Mouse (Mus musculus) hindbrain, embryonic 12.5 days (tissue): Measurements from ENCODE around the gene Myo1g. TPM values are rescaled to one million over a fixed set of nuclear protein-coding genes. Genes with fewer than 3 reads are reported as not detected.

Experiments
- ATAC-seq: fragments of 200-750 bp; cut with Nextera tagmentation; 2 replicates; pipeline ENCODE4 v1.8.0; 2017; ENCODE audit warnings: moderate TSS enrichment; ENCODE audit not compliant: low FRiP score
- H3K27ac ChIP-seq: fragments of 300-500 bp; sonication (generic); 2 replicates; pipeline ENCODE4 v1.5.1; 2016; ENCODE audit warnings: mild to moderate bottlenecking
- H3K27me3 ChIP-seq: fragments of 300-500 bp; sonication (generic); 2 replicates; pipeline ENCODE4 v1.6.1; 2016; ENCODE audit warnings: mild to moderate bottlenecking
- H3K36me3 ChIP-seq: fragments of 300-500 bp; sonication (generic); 2 replicates; pipeline ENCODE4 v1.6.1; 2016; ENCODE audit warnings: mild to moderate bottlenecking
- H3K4me1 ChIP-seq: fragments of 300-500 bp; sonication (generic); 2 replicates; pipeline ENCODE4 v1.6.1; 2016
- H3K4me2 ChIP-seq: fragments of 300-500 bp; sonication (generic); replicated peaks from 2 replicates; pipeline ENCODE4 v1.6.1; 2016; ENCODE audit warnings: mild to moderate bottlenecking
- H3K4me3 ChIP-seq: fragments of 300-500 bp; sonication (generic); 2 replicates; pipeline ENCODE4 v1.5.1; 2016; ENCODE audit warnings: mild to moderate bottlenecking
- H3K9ac ChIP-seq: fragments of 300-500 bp; sonication (generic); 2 replicates; pipeline ENCODE4 v1.6.1; 2016; ENCODE audit warnings: mild to moderate bottlenecking, moderate library complexity
- H3K9me3 ChIP-seq: fragments of 300-500 bp; sonication (generic); replicated peaks from 2 replicates; pipeline ENCODE4 v1.6.1; 2016; ENCODE audit warnings: mild to moderate bottlenecking
- WGBS: fragments of 180-500 bp; shearing (Covaris S2); methylation state at CpG from one replicate; pipeline ENCODE4 v1.1.7; 2016; 5-methylcytosine and 5-hydroxymethylcytosine counted together
- polyA plus RNA-seq: library from polyadenylated mRNA; unstranded; fragments of >200 nt; fragmentation: Nextera tagmentation; extraction: Ambion mirVana; gene quantifications from 2 replicates; pipeline ENCODE4 v1.2.1, GENCODE M21; 2016

The Myo1g gene
- polyA plus RNA-seq, 1 experiment from 2014 or later, result 0.50 TPM

DNA sequence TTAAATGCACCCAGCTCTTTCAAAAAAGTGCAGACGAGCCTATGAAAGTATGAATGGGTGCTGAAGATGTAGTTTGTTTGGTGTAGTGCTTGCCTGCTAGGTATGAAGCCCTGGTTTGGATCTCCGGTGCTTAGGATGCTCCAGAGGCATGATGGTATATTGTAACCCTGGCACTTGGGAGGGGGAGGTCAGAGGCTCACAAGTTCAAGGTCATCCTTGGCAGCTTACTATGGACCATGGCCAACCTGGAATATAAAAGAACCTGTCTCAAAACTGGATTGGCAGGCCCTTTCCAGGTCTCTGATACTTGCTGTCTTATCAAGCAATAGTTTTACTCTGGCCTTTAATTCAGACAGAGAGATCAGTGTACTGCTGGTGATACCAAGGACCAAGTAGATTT lies 29.0 kb upstream of the Myo1g start:
- no peak for ATAC-seq
- 94% methylated on average over 2 of the region's 2 CpGs for WGBS
- no peak overlapping the region for H3K4me2 ChIP-seq
- no peak overlapping the region for H3K27ac ChIP-seq
- H3K4me3 ChIP-seq, result no peak overlapping the region
- H3K9me3 ChIP-seq, result no peaks in the 10 kb centered on the region
- peaks cover 13% of the 10 kb centered on the region for H3K36me3 ChIP-seq
- H3K9ac ChIP-seq, result no peak overlapping the region
- H3K4me1 ChIP-seq, result peaks cover 12% of the 10 kb centered on the region
- no peaks in the 10 kb centered on the region for H3K27me3 ChIP-seq

- no peak for ATAC-seq
- peaks cover 7% of the 10 kb centered on the region for H3K36me3 ChIP-seq
- H3K27ac ChIP-seq, result peak overlapping the region; percentile 95
Measured at GRCm38 (mm10) chr11:6547696-6548325, 27.0 kb upstream of the Myo1g start.

DNA sequence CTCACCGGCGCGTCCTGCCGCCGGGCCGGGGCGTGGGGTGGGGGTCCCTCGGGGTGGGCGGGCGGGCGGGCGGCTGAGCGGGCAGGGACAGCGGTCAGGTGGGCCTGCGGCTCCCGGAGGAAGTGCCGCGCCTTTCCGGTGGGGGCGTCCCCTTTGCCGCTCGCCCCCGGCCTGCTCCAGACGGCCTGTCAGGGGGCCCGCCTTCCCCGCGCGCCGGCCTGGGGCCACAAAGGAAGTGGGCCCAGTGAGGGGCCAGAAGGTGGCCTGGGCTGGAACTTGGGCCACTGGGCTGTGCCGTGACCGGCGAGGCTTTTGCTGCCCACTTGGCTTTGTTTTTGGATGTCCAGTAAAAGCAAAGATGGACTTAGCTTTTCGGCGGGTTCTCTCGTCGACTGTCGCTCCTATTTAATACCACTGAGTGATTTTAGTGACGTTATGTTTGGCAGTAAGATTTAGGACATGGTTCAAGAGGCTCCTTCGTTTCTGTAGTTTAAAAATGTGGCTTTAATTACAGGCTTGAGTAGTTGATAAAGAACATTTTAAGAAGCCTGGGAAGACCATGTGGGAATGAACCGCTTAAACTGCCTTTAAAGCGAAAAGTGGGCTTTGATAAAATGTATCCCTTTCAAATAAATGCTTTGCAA lies 26.4 kb upstream of the Myo1g start:
- WGBS, result under 1% methylated on average over 40 of the region's 41 CpGs

More at GRCm38 (mm10) chr11:6547696-6548325, 27.0 kb upstream of the Myo1g start:
- Histone ChIP-seq H3K4me3 (peak overlapping the region; percentile 95), H3K9me3 (no peaks in the 10 kb centered on the region), H3K9ac (peak overlapping the region; percentile 97), H3K27me3 (no peaks in the 10 kb centered on the region), H3K4me2 (peak overlapping the region; percentile 69), H3K4me1 (peaks cover 12% of the 10 kb centered on the region)
- WGBS, result 42% methylated on average over 6 of the region's 6 CpGs

DNA sequence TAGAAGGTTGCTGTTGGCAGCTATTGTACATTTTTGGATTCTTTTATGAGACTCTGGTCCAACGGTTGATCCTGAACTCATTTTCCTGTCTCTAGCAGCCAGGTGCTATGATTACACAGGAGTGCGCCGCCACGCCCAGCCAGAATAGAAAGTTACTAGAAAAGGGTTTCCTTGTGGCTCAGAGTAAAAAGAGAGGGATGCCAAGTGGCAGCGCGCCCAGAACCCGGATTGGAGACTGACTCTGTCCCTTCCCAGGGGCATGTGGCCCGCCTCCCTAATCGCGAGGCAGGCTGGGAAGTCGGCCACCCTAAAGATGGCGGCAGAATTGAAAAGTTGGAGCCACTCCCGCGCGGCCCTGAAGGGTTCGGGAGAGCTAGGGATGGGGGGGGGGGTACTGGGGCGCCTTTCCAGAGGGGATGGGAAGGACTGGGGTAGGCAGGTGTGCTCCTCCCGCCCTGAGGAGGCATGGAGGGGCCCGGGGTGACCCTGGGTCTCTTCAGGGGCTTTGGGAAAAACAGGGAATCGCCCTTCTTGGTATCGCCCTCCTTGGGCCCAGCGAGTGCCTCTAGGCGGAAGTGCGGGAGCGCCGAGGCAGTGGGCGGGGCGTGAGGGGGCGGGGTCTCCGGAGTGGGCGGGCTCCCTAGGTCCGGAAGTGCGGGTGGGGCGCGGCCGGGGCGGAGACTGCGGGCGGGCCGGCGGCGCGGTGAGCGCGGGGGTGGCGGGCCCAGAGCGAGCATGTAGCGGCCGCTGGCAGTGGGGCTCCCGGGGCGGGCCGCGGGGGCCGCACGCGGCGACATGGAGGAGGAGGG lies 25.6 kb upstream of the Myo1g start, which contains the start of gene Ccm2:
Gene Ccm2 (plus strand): TSS at position 683 of the 809 bp plus-strand sequence.
- Histone ChIP-seq H3K4me3 (peak within 1 kb of the TSS; percentile 95), H3K9ac (peak within 1 kb of the TSS; percentile 97), H3K27ac (peak within 1 kb of the TSS; percentile 95), H3K4me2 (peak within 1 kb of the TSS; percentile 69), H3K9me3 (no peaks in the 10 kb centered on the region), H3K4me1 (peaks cover 12% of the 10 kb centered on the region), H3K36me3 (no peaks in the 10 kb centered on the region), H3K27me3 (no peaks in the 10 kb centered on the region)
- peak; percentile 97 for ATAC-seq
- WGBS, result under 1% methylated on average over 37 of the region's 57 CpGs

More for the DNA sequence above, 26.4 kb upstream of the Myo1g start:
- Histone ChIP-seq H3K36me3 (peaks cover 5% of the 10 kb centered on the region; the same call in 1 of the 2 replicates), H3K9ac (peak overlapping the region; percentile 97), H3K4me1 (peaks cover 12% of the 10 kb centered on the region), H3K4me2 (peak overlapping the region; percentile 69), H3K4me3 (peak overlapping the region; percentile 95), H3K9me3 (no peaks in the 10 kb centered on the region), H3K27me3 (no peaks in the 10 kb centered on the region), H3K27ac (peak overlapping the region; percentile 95)
- peak; percentile 61 for ATAC-seq

- WGBS, result 34% methylated on average over 3 of the region's 3 CpGs
- peaks cover 12% of the 10 kb centered on the region for H3K4me1 ChIP-seq
Measured at GRCm38 (mm10) chr11:6545857-6546192, 25.1 kb upstream of the Myo1g start.

GRCm38 (mm10) chr11:6545186-6545856 lies 24.6 kb upstream of the Myo1g start:
- no peak overlapping the region; the same call in 1 of the 2 replicates for H3K4me2 ChIP-seq
- ATAC-seq, result no peak

More at GRCm38 (mm10) chr11:6545857-6546192, 25.1 kb upstream of the Myo1g start:
- peak overlapping the region; percentile 95 for H3K4me3 ChIP-seq
- ATAC-seq, result peak; percentile 15; the same call in 1 of the 2 replicates
- no peaks in the 10 kb centered on the region for H3K9me3 ChIP-seq
- H3K27ac ChIP-seq, result peak overlapping the region; percentile 95
- H3K27me3 ChIP-seq, result no peaks in the 10 kb centered on the region
- no peaks in the 10 kb centered on the region for H3K36me3 ChIP-seq
- peak overlapping the region; percentile 97 for H3K9ac ChIP-seq
- peak overlapping the region; percentile 69 for H3K4me2 ChIP-seq

DNA sequence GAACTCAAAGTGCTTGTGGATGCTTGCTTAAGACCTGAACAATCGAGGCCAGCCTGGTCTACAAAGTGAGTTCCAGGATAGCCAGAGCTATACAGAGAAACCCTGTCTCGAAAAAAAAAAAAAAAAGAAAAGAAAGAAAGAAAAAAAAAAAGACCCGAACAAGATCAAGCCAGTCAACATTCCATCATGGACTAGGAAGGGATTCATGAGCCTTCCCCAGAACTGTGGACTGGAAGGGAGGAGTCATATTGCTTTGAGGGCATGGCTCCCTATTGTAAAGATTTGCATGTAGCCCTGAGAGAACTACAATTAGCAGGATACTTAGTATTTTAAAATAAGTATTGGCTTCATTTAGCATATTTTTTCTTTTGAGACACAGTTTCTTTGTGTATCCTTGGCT lies 23.9 kb upstream of the Myo1g start:
- Histone ChIP-seq H3K27ac (no peak overlapping the region), H3K9ac (no peak overlapping the region), H3K4me1 (peaks cover 12% of the 10 kb centered on the region), H3K27me3 (no peaks in the 10 kb centered on the region), H3K4me3 (no peak overlapping the region), H3K9me3 (no peaks in the 10 kb centered on the region), H3K36me3 (no peaks in the 10 kb centered on the region), H3K4me2 (no peak overlapping the region)
- WGBS, result 82% methylated on average over 3 of the region's 3 CpGs
- ATAC-seq, result no peak

More at GRCm38 (mm10) chr11:6545186-6545856, 24.6 kb upstream of the Myo1g start:
- no peaks in the 10 kb centered on the region for H3K27me3 ChIP-seq
- H3K4me1 ChIP-seq, result peaks cover 12% of the 10 kb centered on the region
- H3K27ac ChIP-seq, result 0 out of 2 replicates have a peak overlapping the region, but pooled peaks have one; percentile 95
- no peaks in the 10 kb centered on the region for H3K36me3 ChIP-seq
- 98% methylated on average over 4 of the region's 4 CpGs for WGBS
- H3K4me3 ChIP-seq, result no peak overlapping the region
- no peak overlapping the region for H3K9ac ChIP-seq
- H3K9me3 ChIP-seq, result no peaks in the 10 kb centered on the region

GRCm38 (mm10) chr11:6530746-6531145 lies 10.0 kb upstream of the Myo1g start:
- H3K9me3 ChIP-seq, result no peaks in the 10 kb centered on the region
- peaks cover 15% of the 10 kb centered on the region for H3K4me1 ChIP-seq
- H3K9ac ChIP-seq, result no peak overlapping the region
- ATAC-seq, result no peak
- 91% methylated on average over 3 of the region's 3 CpGs for WGBS
- H3K27me3 ChIP-seq, result no peaks in the 10 kb centered on the region
- no peak overlapping the region for H3K4me2 ChIP-seq
- H3K27ac ChIP-seq, result no peak overlapping the region
- no peak overlapping the region for H3K4me3 ChIP-seq
- peaks cover 10% of the 10 kb centered on the region for H3K36me3 ChIP-seq

GRCm38 (mm10) chr11:6529961-6530360 lies 9.2 kb upstream of the Myo1g start:
- no peaks in the 10 kb centered on the region for H3K27me3 ChIP-seq
- H3K27ac ChIP-seq, result no peak overlapping the region
- H3K4me1 ChIP-seq, result peaks cover 22% of the 10 kb centered on the region
- no peak for ATAC-seq
- no peaks in the 10 kb centered on the region for H3K9me3 ChIP-seq
- H3K4me3 ChIP-seq, result no peak overlapping the region
- 94% methylated on average over 8 of the region's 8 CpGs for WGBS
- peaks cover 17% of the 10 kb centered on the region for H3K36me3 ChIP-seq
- H3K4me2 ChIP-seq, result no peak overlapping the region
- no peak overlapping the region for H3K9ac ChIP-seq

DNA sequence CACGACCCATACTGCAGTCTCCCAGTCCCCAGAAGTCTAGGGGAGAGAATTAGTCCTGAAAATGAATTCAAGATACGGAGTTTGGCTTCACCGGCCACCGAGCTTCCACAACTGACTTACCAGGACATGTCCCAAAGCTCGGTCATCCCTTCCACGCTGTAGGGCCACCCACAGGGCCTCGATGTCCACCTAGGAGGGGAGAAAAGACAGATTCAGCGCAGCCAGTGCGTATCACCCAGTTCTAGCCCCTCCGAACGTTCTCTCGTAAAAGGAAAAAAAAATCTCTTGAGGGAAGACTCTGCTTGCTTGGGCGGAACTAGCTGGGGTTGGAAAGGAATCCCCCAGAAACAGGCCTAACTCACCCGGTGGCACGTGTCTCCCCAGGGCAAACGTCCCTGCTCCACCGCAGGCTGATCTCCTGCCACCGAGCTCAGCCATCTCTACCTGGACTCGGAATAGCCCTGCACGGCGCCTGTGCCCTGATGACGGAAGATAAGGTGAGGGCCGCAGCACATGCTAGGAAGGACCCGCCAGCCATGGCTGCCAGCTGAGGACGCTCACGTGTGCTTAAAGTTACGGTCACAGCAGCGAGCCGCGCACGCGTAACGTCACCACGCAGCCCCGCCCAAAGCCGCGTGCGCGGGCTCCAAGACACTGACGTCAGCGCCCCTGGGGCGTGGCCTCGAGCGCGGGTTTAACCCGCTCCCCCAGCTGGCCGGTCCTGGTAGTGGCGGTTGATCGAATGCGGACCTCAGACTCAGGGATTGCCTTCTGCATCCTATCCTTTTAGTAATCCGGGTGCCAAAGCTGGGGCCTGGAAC lies 7.6 kb upstream of the Myo1g start:
- peak overlapping the region; percentile 55 for H3K4me3 ChIP-seq
- WGBS, result under 1% methylated on average over 51 of the region's 51 CpGs
- H3K36me3 ChIP-seq, result peaks cover 30% of the 10 kb centered on the region
- H3K4me2 ChIP-seq, result peak overlapping the region; percentile 85
- no peaks in the 10 kb centered on the region for H3K27me3 ChIP-seq
- no peaks in the 10 kb centered on the region for H3K9me3 ChIP-seq
- peak overlapping the region; percentile 74 for H3K9ac ChIP-seq
- H3K27ac ChIP-seq, result peak overlapping the region; percentile 76
- peaks cover 22% of the 10 kb centered on the region for H3K4me1 ChIP-seq
- ATAC-seq, result peak; percentile 97
